Mouse (Mus musculus) forebrain, embryonic 15.5 days (tissue): ENCODE data around the gene Cd164. TPM values are rescaled to one million over a fixed set of nuclear protein-coding genes. Genes with fewer than 3 reads are reported as not detected.

Experiments used
- ATAC-seq: fragments of 200-750 bp; cut with Nextera tagmentation; replicated peaks from 2 replicates; pipeline ENCODE4 v1.8.0; 2017; ENCODE audit warnings: mild to moderate bottlenecking, moderate TSS enrichment, moderate library complexity
- H3K27ac ChIP-seq: fragments of 300-500 bp; sonication (generic); replicated peaks from 2 replicates; pipeline ENCODE4 v1.5.1; 2015; ENCODE audit warnings: mild to moderate bottlenecking, inconsistent platforms
- H3K27me3 ChIP-seq: fragments of 300-500 bp; sonication (generic); 2 replicates; pipeline ENCODE4 v1.6.1; 2015; ENCODE audit warnings: inconsistent platforms
- H3K36me3 ChIP-seq: fragments of 300-500 bp; sonication (generic); 2 replicates; pipeline ENCODE4 v1.6.1; 2015; ENCODE audit warnings: mild to moderate bottlenecking, inconsistent platforms
- H3K4me1 ChIP-seq: fragments of 300-500 bp; sonication (generic); 2 replicates; pipeline ENCODE4 v1.6.1; 2015; ENCODE audit warnings: inconsistent platforms
- H3K4me2 ChIP-seq: fragments of 300-500 bp; sonication (generic); replicated peaks from 2 replicates; pipeline ENCODE4 v1.6.1; 2015; ENCODE audit warnings: mild to moderate bottlenecking, inconsistent platforms
- H3K4me3 ChIP-seq: fragments of 300-500 bp; sonication (generic); 2 replicates; pipeline ENCODE4 v1.5.1; 2015; ENCODE audit warnings: mild to moderate bottlenecking, inconsistent platforms
- H3K9ac ChIP-seq: fragments of 300-500 bp; sonication (generic); replicated peaks from 2 replicates; pipeline ENCODE4 v1.6.1; 2015; ENCODE audit warnings: mild to moderate bottlenecking, inconsistent platforms
- H3K9me3 ChIP-seq: fragments of 300-500 bp; sonication (generic); 2 replicates; pipeline ENCODE4 v1.6.1; 2016; ENCODE audit warnings: inconsistent platforms
- WGBS: fragments of 180-500 bp; shearing (Covaris S2); methylation state at CpG from one replicate; pipeline ENCODE4 v1.1.7; 2015; ENCODE audit warnings: mixed read lengths; 5-methylcytosine and 5-hydroxymethylcytosine counted together
- polyA plus RNA-seq: library from polyadenylated mRNA; unstranded; fragments of >200 nt; fragmentation: Nextera tagmentation; extraction: Ambion mirVana; gene quantifications from 2 replicates; pipeline ENCODE4 v1.2.1, GENCODE M21; 2015

The Cd164 gene
- polyA plus RNA-seq, 1 experiment from 2014 or later: 69.0 TPM

- peaks cover 16% of the 10 kb centered on the region for H3K4me1 ChIP-seq
- peaks cover 27% of the 10 kb centered on the region for H3K36me3 ChIP-seq
- no peak for ATAC-seq
- no peaks in the 10 kb centered on the region for H3K27me3 ChIP-seq
- no peak overlapping the region for H3K9ac ChIP-seq
- H3K4me2 ChIP-seq: no peak overlapping the region
- H3K9me3 ChIP-seq: no peaks in the 10 kb centered on the region
- H3K4me3 ChIP-seq: no peak overlapping the region
- 76% methylated on average over 33 of the region's 33 CpGs for WGBS
- H3K27ac ChIP-seq: no peak overlapping the region
These were observed 38.0 kb upstream of the Cd164 start for GRCm38 (mm10) chr10:41480938-41481880.

GRCm38 (mm10) chr10:41482446-41482845 lies 36.8 kb upstream of the Cd164 start:
- 79% methylated on average over 7 of the region's 7 CpGs for WGBS
- Histone ChIP-seq H3K4me3 (no peak overlapping the region), H3K4me2 (no peak overlapping the region), H3K27me3 (no peaks in the 10 kb centered on the region), H3K27ac (no peak overlapping the region), H3K36me3 (peaks cover 39% of the 10 kb centered on the region), H3K4me1 (peaks cover 6% of the 10 kb centered on the region), H3K9me3 (no peaks in the 10 kb centered on the region), H3K9ac (no peak overlapping the region)
- ATAC-seq: no peak

GRCm38 (mm10) chr10:41485778-41486177 lies 33.4 kb upstream of the Cd164 start:
- WGBS: 96% methylated on average over 16 of the region's 16 CpGs
- Histone ChIP-seq H3K9me3 (no peaks in the 10 kb centered on the region), H3K27ac (no peak overlapping the region), H3K4me1 (peaks cover 21% of the 10 kb centered on the region), H3K9ac (no peak overlapping the region), H3K36me3 (peaks cover 39% of the 10 kb centered on the region), H3K27me3 (no peaks in the 10 kb centered on the region), H3K4me3 (no peak overlapping the region), H3K4me2 (no peak overlapping the region)
- ATAC-seq: no peak

GRCm38 (mm10) chr10:41486506-41487170 lies 32.6 kb upstream of the Cd164 start:
- 79% methylated on average over 14 of the region's 14 CpGs for WGBS
- Histone ChIP-seq H3K27ac (no peak overlapping the region), H3K27me3 (no peaks in the 10 kb centered on the region), H3K4me2 (no peak overlapping the region), H3K36me3 (peaks cover 39% of the 10 kb centered on the region), H3K4me3 (no peak overlapping the region), H3K9ac (no peak overlapping the region), H3K4me1 (peaks cover 21% of the 10 kb centered on the region), H3K9me3 (no peaks in the 10 kb centered on the region)
- no peak for ATAC-seq

GRCm38 (mm10) chr10:41488877-41489276 lies 30.3 kb upstream of the Cd164 start:
- WGBS: 53% methylated on average over 7 of the region's 7 CpGs
- Histone ChIP-seq H3K9ac (no peak overlapping the region), H3K4me2 (peak overlapping the region; percentile 94), H3K27ac (no peak overlapping the region), H3K9me3 (no peaks in the 10 kb centered on the region), H3K4me1 (peaks cover 21% of the 10 kb centered on the region), H3K27me3 (no peaks in the 10 kb centered on the region), H3K36me3 (peaks cover 32% of the 10 kb centered on the region), H3K4me3 (peak overlapping the region; percentile 63)
- ATAC-seq: no peak

GRCm38 (mm10) chr10:41489294-41489693 lies 29.9 kb upstream of the Cd164 start:
- no peaks in the 10 kb centered on the region for H3K27me3 ChIP-seq
- peak overlapping the region; percentile 8; the same call in 1 of the 2 replicates for H3K9ac ChIP-seq
- no peak overlapping the region for H3K27ac ChIP-seq
- peaks cover 21% of the 10 kb centered on the region for H3K4me1 ChIP-seq
- WGBS: 35% methylated on average over 8 of the region's 8 CpGs
- H3K4me2 ChIP-seq: peak overlapping the region; percentile 94
- H3K9me3 ChIP-seq: no peaks in the 10 kb centered on the region
- H3K4me3 ChIP-seq: peak overlapping the region; percentile 63
- H3K36me3 ChIP-seq: peaks cover 28% of the 10 kb centered on the region
- ATAC-seq: no peak; the same call in 1 of the 2 replicates

GRCm38 (mm10) chr10:41489708-41490517 lies 29.3 kb upstream of the Cd164 start, which contains the start of the genes Smpd2 and Ppil6:
Gene Smpd2 (minus strand): TSS chr10:41490369.
Gene Ppil6 (plus strand): TSS chr10:41490439.
- peak within 1 kb of the TSS; percentile 94 for H3K4me2 ChIP-seq
- peaks cover 23% of the 10 kb centered on the region for H3K36me3 ChIP-seq
- under 1% methylated on average over 50 of the region's 50 CpGs for WGBS
- peak; percentile 95 for ATAC-seq
- peaks cover 21% of the 10 kb centered on the region for H3K4me1 ChIP-seq
- no peak within 1 kb of the TSS for H3K27ac ChIP-seq
- H3K27me3 ChIP-seq: no peaks in the 10 kb centered on the region
- H3K4me3 ChIP-seq: peak within 1 kb of the TSS; percentile 63
- peak within 1 kb of the TSS; percentile 64 for H3K9ac ChIP-seq
- no peaks in the 10 kb centered on the region for H3K9me3 ChIP-seq

- Histone ChIP-seq H3K4me1 (peaks cover 21% of the 10 kb centered on the region), H3K27me3 (no peaks in the 10 kb centered on the region), H3K9ac (peak overlapping the region; percentile 64), H3K4me2 (peak overlapping the region; percentile 94), H3K9me3 (no peaks in the 10 kb centered on the region), H3K4me3 (peak overlapping the region; percentile 63), H3K36me3 (peaks cover 18% of the 10 kb centered on the region), H3K27ac (no peak overlapping the region)
- 0% methylated on average over 29 of the region's 29 CpGs for WGBS
- peak; percentile 65; the same call in 1 of the 2 replicates for ATAC-seq
These were observed 28.7 kb upstream of the Cd164 start for GRCm38 (mm10) chr10:41490518-41490873.

- 59% methylated on average over 4 of the region's 4 CpGs for WGBS
- no peak for ATAC-seq
- no peak overlapping the region for H3K9ac ChIP-seq
- no peak overlapping the region for H3K4me3 ChIP-seq
- no peaks in the 10 kb centered on the region for H3K9me3 ChIP-seq
- peaks cover 12% of the 10 kb centered on the region for H3K36me3 ChIP-seq
- H3K27ac ChIP-seq: no peak overlapping the region
- peaks cover 21% of the 10 kb centered on the region for H3K4me1 ChIP-seq
- peak overlapping the region; percentile 94; the same call in 1 of the 2 replicates for H3K4me2 ChIP-seq
- H3K27me3 ChIP-seq: no peaks in the 10 kb centered on the region
These were observed 28.1 kb upstream of the Cd164 start for GRCm38 (mm10) chr10:41491111-41491510.

- peaks cover 5% of the 10 kb centered on the region; the same call in 1 of the 2 replicates for H3K4me1 ChIP-seq
- H3K27ac ChIP-seq: no peak overlapping the region
- H3K9me3 ChIP-seq: no peaks in the 10 kb centered on the region
- H3K9ac ChIP-seq: no peak overlapping the region
- 46% methylated on average over 4 of the region's 4 CpGs for WGBS
- no peaks in the 10 kb centered on the region for H3K36me3 ChIP-seq
- no peak overlapping the region for H3K4me3 ChIP-seq
- H3K27me3 ChIP-seq: no peaks in the 10 kb centered on the region
- no peak overlapping the region for H3K4me2 ChIP-seq
- no peak for ATAC-seq
These were observed 18.3 kb upstream of the Cd164 start for GRCm38 (mm10) chr10:41500941-41501340.

- ATAC-seq: 0 out of 2 replicates have a peak, but pooled peaks have one; percentile 13
- H3K4me2 ChIP-seq: no peak overlapping the region
- H3K27ac ChIP-seq: no peak overlapping the region
- no peaks in the 10 kb centered on the region for H3K27me3 ChIP-seq
- H3K36me3 ChIP-seq: no peaks in the 10 kb centered on the region
- WGBS: 85% methylated on average over 1 of the region's 1 CpGs
- H3K4me3 ChIP-seq: no peak overlapping the region
- no peaks in the 10 kb centered on the region for H3K9me3 ChIP-seq
- H3K9ac ChIP-seq: no peak overlapping the region
- H3K4me1 ChIP-seq: peaks cover 5% of the 10 kb centered on the region; the same call in 1 of the 2 replicates
These were observed 14.2 kb upstream of the Cd164 start for GRCm38 (mm10) chr10:41504996-41505395.
